ENCODE assay signal across 15 mouse cellular contexts in the genomic region with DNA sequence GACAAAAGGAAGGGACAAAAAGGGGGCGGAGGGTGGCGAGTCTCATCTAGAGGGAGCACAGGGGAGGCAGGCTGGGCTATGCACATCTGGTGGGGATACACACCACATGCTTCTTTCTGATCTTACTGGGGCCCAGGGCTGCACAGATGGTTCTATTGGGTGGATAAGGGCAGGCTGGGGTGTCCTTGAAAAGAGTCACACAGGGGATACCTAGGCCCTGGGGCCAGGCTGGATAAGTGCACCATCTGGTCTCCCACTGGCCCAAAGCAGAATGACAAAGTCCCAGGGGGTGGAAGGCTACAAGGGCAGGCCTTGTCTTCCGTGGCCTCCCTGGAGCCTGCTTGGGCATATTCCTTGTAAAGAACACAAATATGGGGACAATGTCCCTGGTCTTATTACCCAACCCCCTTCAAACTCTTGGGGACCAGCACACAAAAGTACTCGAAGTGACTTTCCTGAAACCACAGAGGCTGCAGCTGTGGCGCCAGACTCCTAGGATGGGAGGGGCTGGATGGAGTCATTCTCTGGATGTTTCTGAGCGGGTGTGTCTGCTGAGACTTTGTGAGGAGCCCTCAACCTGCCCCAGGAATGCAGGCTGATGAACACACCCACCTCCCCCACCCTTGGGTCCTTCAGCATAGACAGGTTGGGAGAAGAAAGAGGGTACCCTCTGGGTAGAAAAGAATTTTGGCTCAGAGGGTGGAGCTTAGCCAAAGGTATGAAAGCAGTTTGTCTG. TPM values are rescaled to one million over a fixed set of nuclear protein-coding genes. Genes with fewer than 3 reads are reported as not detected.
DNase-seq lines count a peak whose midpoint lies in the region; ATAC-seq lines count a peak whose summit lies in the region.
"Had no signal": no experiment of that assay in that cellular context is flagged by ENCODE, and none has a peak within 500 bp of the region (broad histone marks: within the 10 kb centered on the region; RNA-seq: fewer than 3 reads in every experiment).

No protein-coding gene starts in this region.

- no peaks in the 10 kb centered on the region for H3K27me3 ChIP-seq in embryonic facial prominence, embryonic 11.5 days (ENCODE audit: control insufficient read depth, insufficient read depth, low read length)
- H3K27me3 ChIP-seq in embryonic facial prominence, embryonic 10.5 days (replicated peaks; ENCODE audit: low read depth, poor library complexity, severe bottlenecking): no peaks in the 10 kb centered on the region
- H3K27me3 ChIP-seq in midbrain, embryonic 13.5 days: no peaks in the 10 kb centered on the region
- H3K27me3 ChIP-seq in midbrain, embryonic 14.5 days (ENCODE audit: control insufficient read depth, insufficient read depth, low read length): no peaks in the 10 kb centered on the region
- no peaks in the 10 kb centered on the region for H3K27me3 ChIP-seq in intestine, embryonic 16.5 days (replicated peaks; ENCODE audit: control insufficient read depth, insufficient read depth, low read length)
- H3K27me3 ChIP-seq: hindbrain, embryonic 15.5 days; liver, embryonic 13.5 days; Patski had no signal

- WGBS in embryonic facial prominence, embryonic 11.5 days: 70% methylated on average over 6 of the region's 6 CpGs
- 77% methylated on average over 6 of the region's 6 CpGs for WGBS in embryonic facial prominence, embryonic 10.5 days
- 64% methylated on average over 6 of the region's 6 CpGs for WGBS in midbrain, embryonic 13.5 days
- 65% methylated on average over 6 of the region's 6 CpGs for WGBS in midbrain, embryonic 14.5 days
- 70% methylated on average over 6 of the region's 6 CpGs for WGBS in intestine, embryonic 16.5 days

- no peaks in the 10 kb centered on the region for H3K9me3 ChIP-seq in embryonic facial prominence, embryonic 11.5 days (replicated peaks; ENCODE audit: control insufficient read depth, low read length)
- H3K9me3 ChIP-seq in embryonic facial prominence, embryonic 10.5 days: no peaks in the 10 kb centered on the region
- H3K9me3 ChIP-seq in midbrain, embryonic 13.5 days: no peaks in the 10 kb centered on the region
- no peaks in the 10 kb centered on the region for H3K9me3 ChIP-seq in midbrain, embryonic 14.5 days (ENCODE audit: control insufficient read depth, low read length)
- no peaks in the 10 kb centered on the region for H3K9me3 ChIP-seq in intestine, embryonic 16.5 days (ENCODE audit: control insufficient read depth, low read length)
- H3K9me3 ChIP-seq: hindbrain, embryonic 15.5 days; liver, embryonic 13.5 days had no signal

- H3K36me3 ChIP-seq in embryonic facial prominence, embryonic 11.5 days (replicated peaks; ENCODE audit: control insufficient read depth, insufficient read depth, low read depth, low read length): peaks cover 21% of the 10 kb centered on the region
- peaks cover 100% of the 10 kb centered on the region for H3K36me3 ChIP-seq in embryonic facial prominence, embryonic 10.5 days (replicated peaks)
- peaks cover 99% of the 10 kb centered on the region for H3K36me3 ChIP-seq in midbrain, embryonic 13.5 days
- H3K36me3 ChIP-seq in midbrain, embryonic 14.5 days (ENCODE audit: control insufficient read depth, insufficient read depth, low read length): peaks cover 94% of the 10 kb centered on the region
- peaks cover 21% of the 10 kb centered on the region for H3K36me3 ChIP-seq in intestine, embryonic 16.5 days (ENCODE audit: control insufficient read depth, insufficient read depth, low read length)

- no peaks in the 10 kb centered on the region for H3K4me1 ChIP-seq in embryonic facial prominence, embryonic 11.5 days (ENCODE audit: control insufficient read depth, insufficient read depth, low read length)
- H3K4me1 ChIP-seq in embryonic facial prominence, embryonic 10.5 days: peaks cover 13% of the 10 kb centered on the region; the same call in 1 of the 2 replicates
- no peaks in the 10 kb centered on the region for H3K4me1 ChIP-seq in midbrain, embryonic 13.5 days (replicated peaks)
- H3K4me1 ChIP-seq in midbrain, embryonic 14.5 days (ENCODE audit: control insufficient read depth, insufficient read depth, low read length): no peaks in the 10 kb centered on the region
- peaks cover 10% of the 10 kb centered on the region for H3K4me1 ChIP-seq in intestine, embryonic 16.5 days (ENCODE audit: control insufficient read depth, insufficient read depth, low read length)
- H3K4me1 ChIP-seq: hindbrain, embryonic 15.5 days had no signal

- ATAC-seq in embryonic facial prominence, embryonic 11.5 days (replicated peaks; ENCODE audit: insufficient number of reproducible peaks, low FRiP score, low TSS enrichment, low read depth): peak; percentile 69
- peak; percentile 49; the same call in 1 of the 2 replicates for ATAC-seq in midbrain, embryonic 13.5 days
- ATAC-seq in midbrain, embryonic 14.5 days (ENCODE audit: low FRiP score, low TSS enrichment): no peak
- ATAC-seq in intestine, embryonic 16.5 days: peak; percentile 36; the same call in 1 of the 2 replicates
- ATAC-seq: Patski had no signal

- no peak overlapping the region; the same call in 1 of the 2 replicates for H3K4me2 ChIP-seq in embryonic facial prominence, embryonic 11.5 days (ENCODE audit: low read depth, low read length)
- no peak overlapping the region for H3K4me2 ChIP-seq in midbrain, embryonic 13.5 days (replicated peaks)
- no peak overlapping the region for H3K4me2 ChIP-seq in midbrain, embryonic 14.5 days (ENCODE audit: low read length)
- H3K4me2 ChIP-seq in intestine, embryonic 16.5 days (ENCODE audit: low read depth, low read length): no peak overlapping the region
- H3K4me2 ChIP-seq: hindbrain, embryonic 15.5 days; liver, embryonic 13.5 days had no signal

- intact Hi-C loops in gastrocnemius, postnatal 14 days (cut with DNase I; ENCODE audit: low total_unique reads): no loop called here

- DNase-seq in embryonic facial prominence, embryonic 11.5 days (ENCODE audit: low spot score): no peak
- no peak for DNase-seq in embryonic facial prominence, embryonic 10.5 days (ENCODE audit: low spot score)
- no peak for DNase-seq in midbrain, embryonic 14.5 days
- peak; percentile 10 for DNase-seq in mesoderm, embryonic 11.5 days (ENCODE audit: low read depth, low spot score)
- DNase-seq in gastrocnemius, postnatal 14 days: no peak
- no peak for DNase-seq in right cerebral cortex, postnatal 25 days
- DNase-seq: cerebellum, adult 11-12 months; embryo, embryonic 11 days; liver, embryonic 13.5 days had no signal

- H3K9ac ChIP-seq in embryonic facial prominence, embryonic 11.5 days (replicated peaks; ENCODE audit: low read length): no peak overlapping the region
- no peak overlapping the region for H3K9ac ChIP-seq in midbrain, embryonic 13.5 days (replicated peaks)
- no peak overlapping the region for H3K9ac ChIP-seq in midbrain, embryonic 14.5 days (replicated peaks; ENCODE audit: low read length)
- no peak overlapping the region for H3K9ac ChIP-seq in intestine, embryonic 16.5 days (ENCODE audit: low read depth, low read length)
- H3K9ac ChIP-seq: hindbrain, embryonic 15.5 days; liver, embryonic 13.5 days had no signal

- H3K4me3 ChIP-seq in embryonic facial prominence, embryonic 11.5 days (ENCODE audit: low read depth, low read length): no peak overlapping the region
- no peak overlapping the region for H3K4me3 ChIP-seq in embryonic facial prominence, embryonic 10.5 days
- no peak overlapping the region for H3K4me3 ChIP-seq in midbrain, embryonic 13.5 days (replicated peaks)
- no peak overlapping the region for H3K4me3 ChIP-seq in midbrain, embryonic 14.5 days (replicated peaks; ENCODE audit: low read depth, low read length)
- H3K4me3 ChIP-seq in intestine, embryonic 16.5 days (ENCODE audit: low read length): no peak overlapping the region
- H3K4me3 ChIP-seq: hindbrain, embryonic 15.5 days; left cerebral cortex, adult 2 months; liver, embryonic 13.5 days had no signal

- H3K27ac ChIP-seq in embryonic facial prominence, embryonic 11.5 days (replicated peaks; ENCODE audit: low read depth, low read length): no peak overlapping the region
- no peak overlapping the region for H3K27ac ChIP-seq in embryonic facial prominence, embryonic 10.5 days (replicated peaks)
- no peak overlapping the region for H3K27ac ChIP-seq in midbrain, embryonic 13.5 days
- no peak overlapping the region for H3K27ac ChIP-seq in midbrain, embryonic 14.5 days (replicated peaks; ENCODE audit: low read depth, low read length)
- no peak overlapping the region for H3K27ac ChIP-seq in intestine, embryonic 16.5 days (ENCODE audit: low read length)
- H3K27ac ChIP-seq: hindbrain, embryonic 15.5 days; kidney, postnatal 0 days; left cerebral cortex, adult 2 months; liver, embryonic 13.5 days had no signal

RNA-seq across cellular contexts. Expression of a gene that starts 49.4 kb away (rescaled TPM):
- polyA plus RNA-seq in embryonic facial prominence, embryonic 11.5 days (2014; fragmentation: Nextera tagmentation; extraction: Ambion mirVana): 53.2 and 56.7 TPM in 2 replicates
- 33.4 and 36.6 TPM in 2 replicates for polyA plus RNA-seq in embryonic facial prominence, embryonic 10.5 days (2016; fragmentation: Nextera tagmentation; extraction: Ambion mirVana)
- 63.7 and 64.8 TPM in 2 replicates for polyA plus RNA-seq in midbrain, embryonic 13.5 days (2015; fragmentation: Nextera tagmentation; extraction: Ambion mirVana)
- 56.2 and 62.5 TPM in 2 replicates for polyA plus RNA-seq in midbrain, embryonic 14.5 days (2014; fragmentation: Nextera tagmentation; extraction: Ambion mirVana)
- 18.0 and 18.6 TPM in 2 replicates for polyA plus RNA-seq in intestine, embryonic 16.5 days (2015; fragmentation: Nextera tagmentation; extraction: Ambion mirVana)
- total RNA-seq in gastrocnemius, postnatal 14 days (2021): 10 to 100 TPM; 21.4 to 26.2 TPM
